Mouse (Mus musculus) erythroid progenitor cell, adult 5-6 weeks (primary cell): ENCODE results near the gene Rapgef4. TPM values are rescaled to one million over a fixed set of nuclear protein-coding genes. Genes with fewer than 3 reads are reported as not detected.

Source experiments
- ATAC-seq: replicated peaks from 2 replicates; pipeline ENCODE4 v1.8.0; 2016; ENCODE audit warnings: moderate number of reproducible peaks, mild to moderate bottlenecking, moderate TSS enrichment, inconsistent platforms; ENCODE audit not compliant: poor library complexity, low FRiP score, severe bottlenecking
- total RNA-seq, 2 experiments: library from RNA; stranded (forward) in 1 of 2; stranded (reverse) in 1 of 2; fragments of 150-400 nt in 1 of 2; fragments of 186-747, 209-891 nt in 1 of 2; gene quantifications; 2 replicates each; pipeline versions ENCODE4 v1.2.3 to v1.2.4; 2015 to 2017; ENCODE audit warnings: low replicate concordance in 2 of 2

Rapgef4 gene
- total RNA-seq, 2 experiments from 2014 or later: 0.42 TPM; not detected in 1

GRCm38 (mm10) chr2:72240691-72241090, 259.7 kb downstream of the Rapgef4 start:
- no peak for ATAC-seq

- ATAC-seq: no peak
Observed at GRCm38 (mm10) chr2:72241714-72242472, 260.9 kb downstream of the Rapgef4 start.

GRCm38 (mm10) chr2:72242910-72243675, 262.1 kb downstream of the Rapgef4 start:
- ATAC-seq: no peak

- ATAC-seq: no peak
Observed at GRCm38 (mm10) chr2:72245631-72246030, 264.6 kb downstream of the Rapgef4 start.

- ATAC-seq: no peak
Observed at GRCm38 (mm10) chr2:72246376-72246775, 265.3 kb downstream of the Rapgef4 start.

GRCm38 (mm10) chr2:72247819-72248218, 266.8 kb downstream of the Rapgef4 start:
- no peak for ATAC-seq

- ATAC-seq: no peak
Observed at GRCm38 (mm10) chr2:72252510-72253505, 271.8 kb downstream of the Rapgef4 start.

GRCm38 (mm10) chr2:72253882-72254281, 272.8 kb downstream of the Rapgef4 start:
- no peak for ATAC-seq

- ATAC-seq: no peak
Observed at GRCm38 (mm10) chr2:72254813-72255582, 274.0 kb downstream of the Rapgef4 start.

GRCm38 (mm10) chr2:72260704-72261103, 279.7 kb downstream of the Rapgef4 start:
- no peak for ATAC-seq

- ATAC-seq: no peak
Observed at GRCm38 (mm10) chr2:72262814-72263480, 281.9 kb downstream of the Rapgef4 start.

GRCm38 (mm10) chr2:72267390-72267789, 286.4 kb downstream of the Rapgef4 start:
- no peak for ATAC-seq

- no peak for ATAC-seq
Observed at GRCm38 (mm10) chr2:72269651-72270341, 288.8 kb downstream of the Rapgef4 start.

- ATAC-seq: no peak
Observed at GRCm38 (mm10) chr2:72278247-72278873, 297.3 kb downstream of the Rapgef4 start.

- no peak for ATAC-seq
Observed at GRCm38 (mm10) chr2:72280524-72280923, 299.5 kb downstream of the Rapgef4 start.

GRCm38 (mm10) chr2:72281971-72282370, 300.9 kb downstream of the Rapgef4 start:
- ATAC-seq: no peak

GRCm38 (mm10) chr2:72282733-72283132, 301.7 kb downstream of the Rapgef4 start:
- ATAC-seq: no peak

GRCm38 (mm10) chr2:72284689-72285088, 303.6 kb downstream of the Rapgef4 start:
- no peak for ATAC-seq
